Mouse (Mus musculus) CH12.LX (cell line): ENCODE measurements around the gene Ell.

ENCODE experiments used
- CHD2 ChIP-seq: IDR thresholded peaks from 2 replicates; pipeline ENCODE4 v1.6.1; 2011; ENCODE audit warnings: low read length, improper control_type of control experiment
- CTCF ChIP-seq, 2 experiments: IDR thresholded peaks in 1 of 2; conservative IDR thresholded peaks in 1 of 2; 2 replicates each; pipeline ENCODE4 v1.5.1; 2011 to 2012; ENCODE audit warnings: low read depth in 2 of 2, low read length in 2 of 2, improper control_type of control experiment in 1 of 2, inconsistent platforms in 1 of 2, mild to moderate bottlenecking in 1 of 2, moderate library complexity in 1 of 2
- EP300 ChIP-seq: IDR thresholded peaks from 2 replicates; pipeline ENCODE4 v1.6.1; 2011; ENCODE audit warnings: low read length, improper control_type of control experiment
- JUND ChIP-seq: conservative IDR thresholded peaks from 2 replicates; pipeline ENCODE4 v1.6.1; 2011; ENCODE audit warnings: low read depth, low read length, improper control_type of control experiment
- MYC ChIP-seq: IDR thresholded peaks from 2 replicates; pipeline ENCODE4 v1.6.1; 2011; ENCODE audit warnings: low read depth, mild to moderate bottlenecking, improper control_type of control experiment, low read length
- NELFE ChIP-seq: IDR thresholded peaks from 2 replicates; pipeline ENCODE4 v1.6.1; 2011; ENCODE audit warnings: low read depth, low read length, improper control_type of control experiment
- POLR2A ChIP-seq: IDR thresholded peaks from 2 replicates; pipeline ENCODE4 v1.6.1; 2011; ENCODE audit warnings: low read depth, mild to moderate bottlenecking, improper control_type of control experiment, low read length
- RAD21 ChIP-seq: IDR thresholded peaks from 2 replicates; pipeline ENCODE4 v1.6.1; 2011; ENCODE audit warnings: low read depth, mild to moderate bottlenecking, low read length, improper control_type of control experiment, moderate library complexity
- UBTF ChIP-seq: IDR thresholded peaks from 2 replicates; pipeline ENCODE4 v1.6.1; 2012; ENCODE audit warnings: low read depth, mild to moderate bottlenecking, inconsistent platforms, low read length, improper control_type of control experiment, moderate library complexity
- ZC3H11A ChIP-seq: IDR thresholded peaks from 2 replicates; pipeline ENCODE4 v1.6.1; 2012; ENCODE audit warnings: low read depth, mild to moderate bottlenecking, inconsistent platforms, low read length, improper control_type of control experiment
- ZKSCAN1 ChIP-seq: IDR thresholded peaks from 2 replicates; pipeline ENCODE4 v1.6.1; 2012; ENCODE audit warnings: low read depth, inconsistent platforms, low read length, improper control_type of control experiment, borderline replicate concordance
- ZNF384 ChIP-seq: IDR thresholded peaks from 2 replicates; pipeline ENCODE4 v1.6.1; 2012; ENCODE audit warnings: low read depth, low read length, improper control_type of control experiment, inconsistent platforms

DNA sequence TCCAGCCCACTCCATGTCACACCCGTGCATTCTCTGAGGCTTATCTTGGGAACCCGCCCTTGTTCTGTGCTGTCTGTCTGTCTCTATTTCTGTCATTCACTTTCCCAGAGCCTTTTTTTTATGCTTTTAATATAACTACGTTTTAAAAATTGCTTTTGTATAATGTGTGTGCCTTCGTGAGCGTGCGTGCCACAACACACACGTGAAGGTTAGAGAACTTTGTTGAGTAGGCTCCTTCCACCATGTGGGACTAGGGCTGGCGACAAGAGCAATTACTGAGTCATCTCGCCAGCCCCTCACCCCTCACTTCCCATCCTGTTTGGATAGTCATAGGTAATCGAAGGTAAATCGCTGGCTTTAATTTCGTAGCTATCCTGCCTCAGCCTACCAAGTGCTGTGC is 36.7 kb upstream of the Ell start:
- no peak for TF ChIP-seq POLR2A
- TF ChIP-seq CTCF (conservative IDR thresholded peaks at IDR 0.05 in 1 of 2, IDR thresholded peaks at IDR 0.05 in 1 of 2; ENCODE audit: low read depth in 2 of 2, low read length in 2 of 2), result no peak
- TF ChIP-seq ZNF384, result no peak
- TF ChIP-seq NELFE, result no peak
- TF ChIP-seq MYC, result no peak
- no peak for TF ChIP-seq ZC3H11A
- no peak for TF ChIP-seq RAD21
- TF ChIP-seq JUND, result no peak
- TF ChIP-seq UBTF, result no peak
- no peak for TF ChIP-seq EP300
- no peak for TF ChIP-seq CHD2
- no peak for TF ChIP-seq ZKSCAN1
